Mouse (Mus musculus): ENCODE measurements around the gene Serpina9. TPM values are rescaled to one million over a fixed set of nuclear protein-coding genes. Genes with fewer than 3 reads are reported as not detected.

Serpina9 gene
- total RNA-seq, 4 experiments from 2014 or later = 0.10 to 0.32 (median 0.14) TPM

Other genes starting within 250 kb of the Serpina9 start
- gene Serpina1d, start 240.2 kb downstream of the Serpina9 start, total RNA-seq (2022) = not detected
- gene Serpina1b, start 183.4 kb downstream of the Serpina9 start, total RNA-seq (2022) = not detected
- not detected for gene Serpina1a, start 150.2 kb downstream of the Serpina9 start, total RNA-seq (2022)
- not detected for gene Serpina1c, start 108.9 kb downstream of the Serpina9 start, total RNA-seq (2022)
- gene Serpina1e, start 54.8 kb downstream of the Serpina9 start, total RNA-seq (2022) = under 1 TPM in 1 of 4 experiments, not detected in 3; 0.34 TPM
- not detected for gene Serpina11, start 23.8 kb downstream of the Serpina9 start, total RNA-seq (2022)
- gene Serpina12, start 30.7 kb upstream of the Serpina9 start, total RNA-seq (2022) = not detected
- not detected for gene Serpina5, start 87.4 kb upstream of the Serpina9 start, total RNA-seq (2022)
- gene Serpina3a, start 99.0 kb upstream of the Serpina9 start, total RNA-seq (2022) = not detected
- gene Serpina3b, start 114.2 kb upstream of the Serpina9 start, total RNA-seq (2022) = not detected
- under 1 TPM; 0.20 to 0.59 (median 0.37) TPM for gene Serpina3c, start 140.1 kb upstream of the Serpina9 start, total RNA-seq (2022)
- gene Serpina3f, start 200.8 kb upstream of the Serpina9 start, total RNA-seq (2022) = under 1 TPM in 1 of 4 experiments, not detected in 3; 0.34 TPM
- gene Serpina3g, start 222.5 kb upstream of the Serpina9 start, total RNA-seq (2022) = 1 to 10 TPM; 1.9 to 3.1 (median 2.4) TPM
- gene Serpina3i, start 249.4 kb upstream of the Serpina9 start, total RNA-seq (2022) = 1 to 10 TPM; 1.2 to 2.3 (median 1.7) TPM